Mouse (Mus musculus) adrenal gland, adult 18-20 months (tissue): ENCODE data around the gene Idh1. TPM values are rescaled to one million over a fixed set of nuclear protein-coding genes. Genes with fewer than 3 reads are reported as not detected.

Source experiments
- DNase-seq, 2 experiments: peaks; one replicate each; pipeline ENCODE4 v3.0.0; 2021 to 2022; ENCODE audit warnings: low spot score in 2 of 2
- total RNA-seq, 2 experiments: library from RNA; stranded (reverse); gene quantifications; 1 replicate in 1 of 2; 2 replicates in 1 of 2; pipeline ENCODE4 v1.2.3; 2021

Gene Idh1
- total RNA-seq, 2 experiments from 2014 or later, result 278 to 555 TPM

DNA sequence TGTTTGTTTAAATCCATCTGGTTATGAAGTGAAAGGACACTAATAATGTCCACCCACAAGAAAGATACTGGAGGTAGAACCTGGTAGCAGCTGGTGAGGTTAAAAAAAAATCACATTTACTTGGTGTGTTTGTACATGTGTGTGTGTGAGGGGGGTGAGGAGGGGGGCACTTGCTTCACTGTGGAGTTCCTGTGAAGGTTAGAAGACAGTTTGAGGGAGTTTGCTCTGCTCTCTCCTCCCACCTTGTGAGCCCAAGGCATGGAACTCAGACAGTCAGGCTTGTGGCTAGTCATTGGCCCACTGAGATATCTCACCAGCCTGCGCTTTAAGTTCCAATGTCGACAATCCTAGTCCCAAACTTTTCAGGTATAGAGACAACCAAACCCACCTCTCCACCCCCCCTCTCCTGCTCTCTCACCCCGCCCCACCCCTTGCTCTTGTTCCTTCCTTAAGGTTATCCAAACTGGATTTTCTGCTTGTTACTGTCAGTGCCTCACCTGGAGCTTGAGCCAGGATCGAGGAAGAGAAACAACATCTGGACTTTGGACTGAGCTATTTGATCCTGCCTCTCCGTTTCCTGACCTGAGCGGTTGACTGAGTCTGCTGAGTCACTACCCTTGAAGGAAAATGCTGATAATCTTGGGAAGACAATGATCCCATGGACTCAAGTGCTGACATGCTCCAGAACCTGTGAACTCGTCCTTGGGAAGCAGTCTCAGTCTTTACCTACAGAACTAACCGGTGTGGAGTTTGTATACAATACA is 68.0 kb downstream of the Idh1 start:
- no peak for DNase-seq

- DNase-seq, result no peak
Observed at GRCm38 (mm10) chr1:65113536-65114172, 72.6 kb downstream of the Idh1 start.

DNA sequence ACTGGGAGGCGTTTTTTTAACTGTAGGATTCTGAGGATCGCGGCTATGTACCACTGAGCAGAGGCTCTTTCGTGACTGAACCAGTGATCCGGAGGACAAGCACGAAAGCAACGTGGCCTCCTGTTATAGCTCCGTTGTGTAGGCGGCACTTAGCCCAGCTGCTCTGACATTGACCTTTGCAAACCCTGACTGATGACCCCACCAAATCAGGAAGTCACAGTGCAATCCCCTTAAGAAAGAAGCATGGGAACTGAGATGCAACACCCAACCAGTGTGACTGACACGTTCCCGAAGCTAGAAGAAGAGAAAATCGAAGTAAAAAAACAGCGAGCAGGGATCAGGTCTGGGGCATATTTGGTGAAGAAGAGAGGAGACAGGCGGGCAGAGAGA is 73.5 kb downstream of the Idh1 start:
- DNase-seq, result peak in 1 of 2 experiments; percentile 35

GRCm38 (mm10) chr1:65112031-65112806 is 74.1 kb downstream of the Idh1 start:
- DNase-seq, result peak; percentile 66 to 72

GRCm38 (mm10) chr1:65109756-65110435 is 76.4 kb downstream of the Idh1 start:
- no peak for DNase-seq

DNA sequence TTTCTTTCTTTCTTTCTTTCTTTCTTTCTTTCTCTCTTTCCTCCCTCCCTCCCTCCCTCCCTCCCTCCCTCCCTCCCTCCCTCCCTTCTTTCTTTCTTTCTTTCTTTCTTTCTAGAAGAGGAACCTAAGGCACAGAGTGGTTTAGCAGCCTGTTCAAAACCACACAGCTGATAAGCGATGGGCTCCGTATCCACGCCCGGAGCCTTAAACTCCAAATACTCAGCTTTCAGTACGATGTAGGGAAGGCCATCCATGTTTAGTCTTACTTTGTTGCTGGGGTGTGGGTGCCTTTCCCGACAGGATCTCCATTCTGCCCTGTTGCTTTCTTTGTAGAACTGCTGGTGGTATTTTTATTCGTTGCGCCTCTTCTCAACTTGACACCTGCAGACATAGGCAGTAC is 77.1 kb downstream of the Idh1 start:
- no peak for DNase-seq

Other genes with a start within 250 kb of the Idh1 start
- gene Plekhm3, start 229.7 kb downstream of the Idh1 start, total RNA-seq, result 10 to 100 TPM; 14.9 to 16.6 TPM
- 100 to 1,000 TPM; 295 to 994 TPM for gene Akr1cl, start 153.7 kb downstream of the Idh1 start, total RNA-seq
- not detected for gene Cryge, start 135.4 kb downstream of the Idh1 start, total RNA-seq
- gene Crygd, start 123.0 kb downstream of the Idh1 start, total RNA-seq, result not detected
- not detected for gene Crygc, start 112.8 kb downstream of the Idh1 start, total RNA-seq
- gene Crygb, start 104.2 kb downstream of the Idh1 start, total RNA-seq, result not detected
- gene Cryga, start 83.1 kb downstream of the Idh1 start, total RNA-seq, result not detected
- gene Gm28845, start 66.9 kb downstream of the Idh1 start, total RNA-seq, result not detected
- gene D630023F18Rik, start 63.3 kb downstream of the Idh1 start, total RNA-seq, result under 1 TPM; 0.33 to 0.86 TPM
- 10 to 100 TPM; 29.2 to 35.4 TPM for gene Pikfyve, start 183 bp upstream of the Idh1 start, total RNA-seq
- gene Pth2r, start 95.6 kb upstream of the Idh1 start, total RNA-seq, result not detected